Mouse (Mus musculus): ENCODE results near the gene Nrxn3. TPM values are rescaled to one million over a fixed set of nuclear protein-coding genes. Genes with fewer than 3 reads are reported as not detected.

Gene Nrxn3
- polyA plus RNA-seq, 1 experiment from 2014 or later, result 5.0 TPM

DNA sequence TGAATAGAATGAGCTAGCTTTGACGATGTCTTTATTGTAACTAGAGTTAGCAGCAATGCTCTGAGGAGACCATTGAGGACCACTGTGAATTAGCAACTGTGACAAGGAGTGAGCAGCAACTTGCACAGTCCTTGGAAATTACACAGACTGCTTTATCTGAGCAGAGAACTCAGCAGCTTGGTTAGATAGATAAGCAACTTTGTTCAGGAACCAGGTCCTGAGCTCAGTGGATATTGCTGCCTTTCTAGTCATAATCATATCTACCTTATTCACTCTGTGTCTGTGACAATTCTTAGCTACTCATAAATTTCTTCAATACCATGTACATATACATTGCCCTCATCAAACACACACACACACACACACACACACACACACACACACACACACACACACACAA, 70.6 kb downstream of the Nrxn3 start:
- H3K36me3 ChIP-seq (ENCODE audit: control insufficient read depth, insufficient read depth, low read length), result no peaks in the 10 kb centered on the region
- no peaks in the 10 kb centered on the region for H3K9me3 ChIP-seq (ENCODE audit: control insufficient read depth, low read length)
- WGBS, result 91% methylated on average over 1 of the region's 1 CpGs
- no peak overlapping the region for H3K4me2 ChIP-seq (ENCODE audit: low read length)
- H3K4me3 ChIP-seq (ENCODE audit: low read depth, low read length), result no peak overlapping the region
- no peak overlapping the region for H3K9ac ChIP-seq (ENCODE audit: low read length)
- ATAC-seq (replicated peaks; ENCODE audit: low FRiP score, low TSS enrichment, low read depth) (no peak), DNase-seq (ENCODE audit: low spot score) (no peak)
- H3K27me3 ChIP-seq (replicated peaks; ENCODE audit: control insufficient read depth, insufficient read depth, low read length), result no peaks in the 10 kb centered on the region
- no peaks in the 10 kb centered on the region for H3K4me1 ChIP-seq (replicated peaks; ENCODE audit: control insufficient read depth, insufficient read depth, low read length)
- no peak overlapping the region for H3K27ac ChIP-seq (ENCODE audit: low read depth)

DNA sequence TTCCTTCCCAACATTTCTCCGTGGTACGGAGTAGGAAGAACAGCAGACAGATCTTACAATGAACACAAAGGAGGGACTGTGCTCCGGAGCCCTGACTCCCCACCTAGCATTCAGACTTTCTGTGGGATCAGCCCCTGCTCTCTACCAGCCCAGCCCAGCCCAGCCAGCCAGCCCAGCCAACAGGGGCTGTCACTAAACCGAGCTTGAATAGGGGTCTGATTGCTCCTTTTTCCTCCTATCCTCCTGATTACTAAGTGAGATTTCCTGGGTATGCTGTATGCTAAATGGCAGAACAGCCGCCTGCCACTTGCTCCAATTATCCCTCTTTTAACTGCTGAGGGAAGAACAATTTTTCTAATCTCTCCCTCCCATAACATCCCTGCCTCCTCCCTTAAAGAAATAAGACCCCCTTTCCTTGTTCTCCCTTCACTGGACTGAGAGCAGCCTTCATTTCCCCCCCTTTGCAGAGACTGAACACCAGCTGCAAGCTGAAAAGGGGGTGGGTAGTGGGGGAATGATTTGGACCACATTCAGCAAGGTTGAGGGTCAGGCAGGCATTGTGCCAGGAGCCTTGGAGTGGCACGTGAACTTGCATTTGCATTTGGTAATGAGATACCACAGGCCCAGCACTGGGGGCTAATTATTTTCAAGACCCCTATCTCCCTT, 78.4 kb downstream of the Nrxn3 start:
- 30% methylated on average over 6 of the region's 6 CpGs for WGBS
- H3K27ac ChIP-seq (ENCODE audit: low read depth), result no peak overlapping the region
- DNase-seq (ENCODE audit: low spot score) (no peak), ATAC-seq (replicated peaks; ENCODE audit: low FRiP score, low TSS enrichment, low read depth) (0 out of 2 replicates have a peak, but pooled peaks have one; percentile 36)
- no peak overlapping the region for H3K4me3 ChIP-seq (ENCODE audit: low read depth, low read length)
- H3K4me1 ChIP-seq (replicated peaks; ENCODE audit: control insufficient read depth, insufficient read depth, low read length), result no peaks in the 10 kb centered on the region
- H3K36me3 ChIP-seq (ENCODE audit: control insufficient read depth, insufficient read depth, low read length), result no peaks in the 10 kb centered on the region
- no peaks in the 10 kb centered on the region for H3K9me3 ChIP-seq (ENCODE audit: control insufficient read depth, low read length)
- H3K9ac ChIP-seq (ENCODE audit: low read length), result no peak overlapping the region
- no peak overlapping the region for H3K4me2 ChIP-seq (ENCODE audit: low read length)
- no peaks in the 10 kb centered on the region for H3K27me3 ChIP-seq (replicated peaks; ENCODE audit: control insufficient read depth, insufficient read depth, low read length)

DNA sequence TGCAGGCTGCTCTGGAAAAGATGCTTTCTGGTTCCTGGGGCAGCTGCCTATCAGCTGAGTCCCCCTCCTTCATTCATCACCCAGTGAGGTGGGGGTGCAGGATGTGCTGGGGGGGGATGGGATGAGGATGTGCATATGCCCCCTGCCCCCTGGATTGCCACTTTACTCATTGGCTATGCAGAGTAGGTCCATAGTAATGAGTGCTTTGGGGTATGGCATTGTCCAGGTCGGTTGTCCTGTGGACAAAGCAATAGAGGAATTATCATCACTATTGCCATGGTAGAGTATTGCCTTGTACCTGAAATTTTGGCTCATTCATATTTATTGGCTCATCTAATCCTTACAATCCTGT, 79.0 kb downstream of the Nrxn3 start:
- Histone ChIP-seq H3K36me3 (ENCODE audit: control insufficient read depth, insufficient read depth, low read length) (no peaks in the 10 kb centered on the region), H3K27me3 (replicated peaks; ENCODE audit: control insufficient read depth, insufficient read depth, low read length) (no peaks in the 10 kb centered on the region), H3K27ac (ENCODE audit: low read depth) (no peak overlapping the region), H3K4me2 (ENCODE audit: low read length) (no peak overlapping the region), H3K9ac (ENCODE audit: low read length) (no peak overlapping the region), H3K4me3 (ENCODE audit: low read depth, low read length) (no peak overlapping the region), H3K4me1 (replicated peaks; ENCODE audit: control insufficient read depth, insufficient read depth, low read length) (no peaks in the 10 kb centered on the region), H3K9me3 (ENCODE audit: control insufficient read depth, low read length) (no peaks in the 10 kb centered on the region)
- 76% methylated on average over 1 of the region's 1 CpGs for WGBS
- DNase-seq (ENCODE audit: low spot score) (no peak), ATAC-seq (replicated peaks; ENCODE audit: low FRiP score, low TSS enrichment, low read depth) (no peak)

DNA sequence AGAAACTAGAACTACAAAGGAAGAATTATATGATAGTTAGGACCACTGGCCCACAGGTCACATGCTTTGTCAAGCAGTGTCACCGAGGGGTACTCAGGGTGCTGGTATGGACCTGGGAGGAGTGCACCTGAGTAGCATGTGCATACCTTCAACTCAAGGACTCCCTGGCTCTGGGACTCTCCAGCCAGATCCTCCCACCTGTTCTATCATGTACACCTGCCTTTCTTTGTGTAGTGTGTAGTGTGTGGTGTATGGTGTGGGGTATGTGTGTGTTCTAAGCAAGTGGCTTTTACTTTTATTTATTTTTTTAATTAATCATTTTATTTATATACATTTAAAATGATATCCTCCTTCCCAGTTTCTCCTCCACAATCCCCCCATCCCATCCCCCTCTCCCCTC, 86.3 kb downstream of the Nrxn3 start:
- no peak overlapping the region for H3K4me3 ChIP-seq (ENCODE audit: low read depth, low read length)
- H3K4me2 ChIP-seq (ENCODE audit: low read length), result no peak overlapping the region
- H3K9me3 ChIP-seq (ENCODE audit: control insufficient read depth, low read length), result no peaks in the 10 kb centered on the region
- ATAC-seq (replicated peaks; ENCODE audit: low FRiP score, low TSS enrichment, low read depth) (no peak), DNase-seq (ENCODE audit: low spot score) (no peak)
- no peaks in the 10 kb centered on the region for H3K36me3 ChIP-seq (ENCODE audit: control insufficient read depth, insufficient read depth, low read length)
- no peaks in the 10 kb centered on the region for H3K4me1 ChIP-seq (replicated peaks; ENCODE audit: control insufficient read depth, insufficient read depth, low read length)
- WGBS, result 90% methylated on average over 1 of the region's 1 CpGs
- no peaks in the 10 kb centered on the region for H3K27me3 ChIP-seq (replicated peaks; ENCODE audit: control insufficient read depth, insufficient read depth, low read length)
- H3K27ac ChIP-seq (ENCODE audit: low read depth), result no peak overlapping the region
- no peak overlapping the region for H3K9ac ChIP-seq (ENCODE audit: low read length)

DNA sequence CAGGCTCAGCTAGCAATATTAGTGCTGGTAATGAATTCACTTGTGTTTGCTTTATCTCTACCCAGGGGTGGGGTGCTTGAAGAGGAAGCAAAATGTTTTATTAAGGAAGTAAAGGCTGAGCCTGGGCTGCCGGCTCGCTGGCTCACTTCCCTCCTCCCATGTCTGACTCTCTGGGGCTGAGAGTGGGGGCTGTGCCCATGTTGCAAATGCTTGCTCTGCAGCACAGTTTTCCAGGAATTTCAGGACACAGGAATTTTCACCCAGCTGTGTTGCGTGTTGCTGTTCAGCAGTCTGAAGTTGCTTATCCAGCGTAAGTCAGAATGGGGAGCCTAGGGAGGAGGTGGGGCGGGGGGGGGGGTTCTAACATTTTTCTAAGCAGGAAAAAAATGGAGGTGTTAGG, 89.5 kb downstream of the Nrxn3 start:
- 31% methylated on average over 5 of the region's 5 CpGs for WGBS
- Histone ChIP-seq H3K9me3 (ENCODE audit: control insufficient read depth, low read length) (no peaks in the 10 kb centered on the region), H3K27me3 (replicated peaks; ENCODE audit: control insufficient read depth, insufficient read depth, low read length) (no peaks in the 10 kb centered on the region), H3K36me3 (ENCODE audit: control insufficient read depth, insufficient read depth, low read length) (no peaks in the 10 kb centered on the region), H3K27ac (ENCODE audit: low read depth) (no peak overlapping the region), H3K9ac (ENCODE audit: low read length) (no peak overlapping the region), H3K4me1 (replicated peaks; ENCODE audit: control insufficient read depth, insufficient read depth, low read length) (no peaks in the 10 kb centered on the region), H3K4me3 (ENCODE audit: low read depth, low read length) (no peak overlapping the region), H3K4me2 (ENCODE audit: low read length) (no peak overlapping the region)
- ATAC-seq (replicated peaks; ENCODE audit: low FRiP score, low TSS enrichment, low read depth), result no peak
- DNase-seq (ENCODE audit: low spot score), result no peak

DNA sequence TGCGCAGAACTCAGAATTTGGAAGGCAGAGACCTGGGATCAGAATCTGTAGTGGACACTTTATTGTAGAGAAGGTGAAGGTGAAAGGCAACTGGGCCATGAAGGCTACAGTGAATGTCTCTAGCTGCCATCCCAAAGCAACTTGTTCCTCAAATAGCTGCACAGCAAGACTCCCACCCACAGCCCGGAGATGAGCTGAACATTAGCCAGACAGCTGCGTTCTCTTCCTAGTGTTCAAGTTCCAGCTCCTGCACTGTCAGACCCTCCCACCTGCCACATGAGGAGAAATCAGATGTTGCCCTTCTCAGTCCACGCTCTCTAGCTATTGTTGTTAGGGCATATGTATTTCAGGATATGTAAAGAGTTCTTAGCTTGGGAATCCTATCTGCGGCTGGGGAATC, 94.2 kb downstream of the Nrxn3 start:
- H3K9ac ChIP-seq (ENCODE audit: low read length), result no peak overlapping the region
- DNase-seq (ENCODE audit: low spot score) (no peak), ATAC-seq (replicated peaks; ENCODE audit: low FRiP score, low TSS enrichment, low read depth) (no peak)
- no peaks in the 10 kb centered on the region for H3K9me3 ChIP-seq (ENCODE audit: control insufficient read depth, low read length)
- WGBS, result 88% methylated on average over 5 of the region's 5 CpGs
- H3K4me2 ChIP-seq (ENCODE audit: low read length), result no peak overlapping the region
- H3K4me1 ChIP-seq (replicated peaks; ENCODE audit: control insufficient read depth, insufficient read depth, low read length), result no peaks in the 10 kb centered on the region
- H3K27me3 ChIP-seq (replicated peaks; ENCODE audit: control insufficient read depth, insufficient read depth, low read length), result no peaks in the 10 kb centered on the region
- H3K4me3 ChIP-seq (ENCODE audit: low read depth, low read length), result no peak overlapping the region
- H3K36me3 ChIP-seq (ENCODE audit: control insufficient read depth, insufficient read depth, low read length), result no peaks in the 10 kb centered on the region
- H3K27ac ChIP-seq (ENCODE audit: low read depth), result no peak overlapping the region

DNA sequence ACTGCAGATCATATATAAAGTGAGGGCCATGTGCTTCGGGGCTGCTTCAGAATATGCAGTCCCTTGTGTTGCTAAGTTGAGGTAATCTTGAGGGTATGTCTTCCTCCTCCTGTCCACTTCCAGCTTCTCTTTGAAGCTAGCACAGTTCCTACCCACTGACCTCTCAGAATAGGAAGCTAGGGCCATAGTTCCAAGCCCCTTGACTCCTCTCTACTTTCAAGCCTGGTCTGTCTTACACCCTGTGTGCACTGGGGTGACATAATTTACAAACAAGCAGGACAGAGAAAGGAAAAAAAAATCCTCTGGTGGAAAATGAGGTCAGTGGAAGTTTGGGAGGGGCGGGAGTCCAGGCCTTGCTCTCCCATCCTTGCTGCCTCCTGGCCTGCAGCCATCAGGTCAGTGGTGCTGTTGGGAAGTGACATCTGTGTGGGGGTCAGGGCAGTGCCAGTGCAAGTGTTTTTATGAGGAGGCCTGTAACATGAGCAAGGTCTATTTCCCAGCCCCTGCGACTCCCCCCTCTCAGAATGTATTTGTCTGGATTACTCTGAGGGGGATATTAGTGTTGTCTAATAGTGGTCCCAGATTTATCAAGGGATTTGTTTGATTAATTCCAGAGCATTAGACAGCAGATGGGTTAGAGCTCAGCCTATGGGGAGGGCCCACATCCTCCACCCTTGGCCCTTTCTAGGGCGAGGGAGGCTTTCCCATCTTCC, 96.1 kb downstream of the Nrxn3 start:
- H3K36me3 ChIP-seq (ENCODE audit: control insufficient read depth, insufficient read depth, low read length), result no peaks in the 10 kb centered on the region
- H3K27me3 ChIP-seq (replicated peaks; ENCODE audit: control insufficient read depth, insufficient read depth, low read length), result no peaks in the 10 kb centered on the region
- no peak overlapping the region for H3K27ac ChIP-seq (ENCODE audit: low read depth)
- H3K4me1 ChIP-seq (replicated peaks; ENCODE audit: control insufficient read depth, insufficient read depth, low read length), result no peaks in the 10 kb centered on the region
- DNase-seq (ENCODE audit: low spot score) (no peak), ATAC-seq (replicated peaks; ENCODE audit: low FRiP score, low TSS enrichment, low read depth) (no peak)
- H3K9me3 ChIP-seq (ENCODE audit: control insufficient read depth, low read length), result no peaks in the 10 kb centered on the region
- H3K9ac ChIP-seq (ENCODE audit: low read length), result no peak overlapping the region
- H3K4me3 ChIP-seq (ENCODE audit: low read depth, low read length), result no peak overlapping the region
- 58% methylated on average over 4 of the region's 4 CpGs for WGBS
- H3K4me2 ChIP-seq (ENCODE audit: low read length), result no peak overlapping the region

DNA sequence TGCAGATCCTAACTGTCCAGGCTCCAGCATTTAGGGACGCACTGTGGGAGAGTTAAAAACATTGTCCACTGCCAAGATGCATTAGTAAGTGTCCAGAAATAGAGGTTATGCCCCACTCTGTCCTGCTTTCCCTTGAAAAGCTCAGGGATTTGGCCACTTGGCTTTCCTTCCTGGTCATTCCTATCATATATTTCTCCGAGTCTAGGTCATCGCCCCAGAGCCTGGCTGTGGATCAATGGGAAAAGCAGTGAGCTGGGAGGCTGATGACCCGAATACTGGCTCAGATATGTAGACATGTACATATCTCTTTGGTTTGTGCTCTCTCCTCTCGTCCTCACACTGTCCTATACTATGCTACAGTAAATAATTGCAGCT, 96.6 kb downstream of the Nrxn3 start:
- 68% methylated on average over 5 of the region's 5 CpGs for WGBS
- Histone ChIP-seq H3K4me2 (ENCODE audit: low read length) (no peak overlapping the region), H3K4me1 (replicated peaks; ENCODE audit: control insufficient read depth, insufficient read depth, low read length) (no peaks in the 10 kb centered on the region), H3K9me3 (ENCODE audit: control insufficient read depth, low read length) (no peaks in the 10 kb centered on the region), H3K4me3 (ENCODE audit: low read depth, low read length) (no peak overlapping the region), H3K27me3 (replicated peaks; ENCODE audit: control insufficient read depth, insufficient read depth, low read length) (no peaks in the 10 kb centered on the region), H3K9ac (ENCODE audit: low read length) (no peak overlapping the region), H3K36me3 (ENCODE audit: control insufficient read depth, insufficient read depth, low read length) (no peaks in the 10 kb centered on the region), H3K27ac (ENCODE audit: low read depth) (no peak overlapping the region)
- DNase-seq (ENCODE audit: low spot score), result no peak
- ATAC-seq (replicated peaks; ENCODE audit: low FRiP score, low TSS enrichment, low read depth), result no peak

DNA sequence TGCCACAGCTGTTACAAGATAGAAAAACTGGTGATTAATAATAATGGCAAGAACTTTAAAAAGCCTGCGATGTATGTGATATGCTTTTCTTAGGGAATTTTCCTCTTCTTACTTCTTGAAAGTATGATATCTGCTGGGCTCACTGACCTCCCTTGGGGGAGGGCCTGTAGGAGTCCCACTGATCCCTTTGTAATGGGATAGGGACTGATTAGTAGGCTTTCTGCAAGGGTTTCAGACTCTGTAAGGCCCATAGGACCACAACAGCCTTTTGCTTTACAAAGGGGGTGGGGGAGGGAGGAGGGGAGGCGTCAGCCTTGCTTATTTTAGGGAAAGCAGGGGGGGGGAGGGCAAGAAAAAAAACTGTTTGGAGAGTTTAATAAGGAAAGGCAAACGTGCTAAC, 97.5 kb downstream of the Nrxn3 start:
- H3K27ac ChIP-seq (ENCODE audit: low read depth), result no peak overlapping the region
- H3K4me3 ChIP-seq (ENCODE audit: low read depth, low read length), result no peak overlapping the region
- no peaks in the 10 kb centered on the region for H3K4me1 ChIP-seq (replicated peaks; ENCODE audit: control insufficient read depth, insufficient read depth, low read length)
- 19% methylated on average over 3 of the region's 3 CpGs for WGBS
- no peaks in the 10 kb centered on the region for H3K9me3 ChIP-seq (ENCODE audit: control insufficient read depth, low read length)
- no peak overlapping the region for H3K9ac ChIP-seq (ENCODE audit: low read length)
- no peak for ATAC-seq (replicated peaks; ENCODE audit: low FRiP score, low TSS enrichment, low read depth)
- no peak overlapping the region for H3K4me2 ChIP-seq (ENCODE audit: low read length)
- DNase-seq (ENCODE audit: low spot score), result no peak
- no peaks in the 10 kb centered on the region for H3K36me3 ChIP-seq (ENCODE audit: control insufficient read depth, insufficient read depth, low read length)
- no peaks in the 10 kb centered on the region for H3K27me3 ChIP-seq (replicated peaks; ENCODE audit: control insufficient read depth, insufficient read depth, low read length)
